Mouse (Mus musculus) left cerebral cortex, adult 11 months (tissue): ENCODE results near the gene Slc12a4.
A peak's percentile ranks its signal among the peaks of the same experiment; 100 is the strongest.
"Not testable (repeated sequence)": the region's sequence is repeated elsewhere in the genome, so short reads cannot be mapped to it uniquely, and the experiment has no call there.

Experiments used
- DNase-seq: peaks from one replicate; pipeline ENCODE4 v3.0.0; 2022; ENCODE audit warnings: low spot score

The Slc12a4 gene

GRCm38 (mm10) chr8:105965905-105966341 lies at the start of gene Slc12a4:
Slc12a4 (minus strand) TSS chr8:105966097.
- no peak for DNase-seq

GRCm38 (mm10) chr8:106012203-106012602 lies 46.3 kb upstream of the Slc12a4 start:
- not testable (repeated sequence) for DNase-seq

- no peak for DNase-seq
Measured at GRCm38 (mm10) chr8:106011643-106011986, 45.7 kb upstream of the Slc12a4 start, which contains the start of gene Ddx28. Ddx28 (minus strand) TSS chr8:106011882.

GRCm38 (mm10) chr8:106010748-106011642 lies 45.1 kb upstream of the Slc12a4 start:
- DNase-seq = peak; percentile 89

GRCm38 (mm10) chr8:106007891-106008290 lies 42.0 kb upstream of the Slc12a4 start:
- DNase-seq = not testable (repeated sequence)

GRCm38 (mm10) chr8:106007135-106007534 lies 41.2 kb upstream of the Slc12a4 start:
- DNase-seq = no peak

- DNase-seq = no peak
Measured at GRCm38 (mm10) chr8:106006413-106006812, 40.5 kb upstream of the Slc12a4 start.

DNA sequence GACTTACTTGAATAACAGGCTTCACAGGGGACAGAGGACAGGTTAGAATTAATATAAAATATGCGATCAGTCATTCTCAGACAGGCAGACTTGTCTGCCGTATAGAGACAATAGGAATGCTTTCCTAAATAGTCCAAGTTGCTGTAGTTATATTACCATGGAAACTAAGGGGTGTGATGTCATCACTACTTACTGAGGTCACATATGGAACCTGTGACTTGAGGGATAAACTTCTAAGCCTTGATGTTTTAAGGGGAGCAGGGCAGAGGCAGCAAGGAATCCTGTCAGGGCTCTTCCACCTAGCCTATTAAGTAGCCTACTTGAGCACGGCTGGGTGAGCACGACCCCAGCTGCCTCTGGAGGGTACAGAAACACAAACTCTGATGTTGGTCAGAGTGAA lies 40.0 kb upstream of the Slc12a4 start, which contains the start of gene Dpep2nb:
Dpep2nb (minus strand) TSS at position 101 of the 400 bp plus-strand sequence.
- no peak for DNase-seq

DNA sequence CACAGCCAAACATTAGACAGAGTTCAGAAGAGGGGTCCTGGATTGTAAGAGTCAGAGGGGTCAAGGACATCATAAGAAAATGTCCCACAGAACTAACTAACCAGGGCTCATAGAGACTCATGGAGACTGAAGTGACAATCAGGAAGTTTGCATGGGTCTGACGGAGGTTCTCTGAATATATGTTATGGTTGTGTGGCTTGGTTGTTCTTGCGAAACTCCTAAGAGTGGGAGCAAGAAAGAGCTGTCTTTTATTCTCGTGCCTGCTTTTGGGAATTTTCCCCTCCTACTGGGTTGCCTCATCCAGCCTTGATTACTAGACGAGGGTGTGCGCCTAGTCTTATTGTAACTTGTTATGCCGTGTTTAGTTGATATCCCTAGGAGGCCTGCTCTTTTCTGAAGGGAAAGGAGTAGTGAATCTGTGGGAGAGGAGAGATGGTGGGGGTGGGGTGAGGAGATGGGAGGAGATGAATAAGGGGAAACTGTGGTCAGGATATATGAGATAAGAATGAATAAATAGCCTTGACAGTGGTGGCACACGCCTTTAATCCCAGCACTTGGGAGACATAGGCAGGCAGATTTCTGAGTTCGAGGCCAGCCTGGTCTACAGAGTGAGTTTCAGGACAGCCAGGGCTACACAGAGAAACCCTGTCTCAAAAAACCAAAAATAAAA lies 38.8 kb upstream of the Slc12a4 start:
- DNase-seq = no peak

DNA sequence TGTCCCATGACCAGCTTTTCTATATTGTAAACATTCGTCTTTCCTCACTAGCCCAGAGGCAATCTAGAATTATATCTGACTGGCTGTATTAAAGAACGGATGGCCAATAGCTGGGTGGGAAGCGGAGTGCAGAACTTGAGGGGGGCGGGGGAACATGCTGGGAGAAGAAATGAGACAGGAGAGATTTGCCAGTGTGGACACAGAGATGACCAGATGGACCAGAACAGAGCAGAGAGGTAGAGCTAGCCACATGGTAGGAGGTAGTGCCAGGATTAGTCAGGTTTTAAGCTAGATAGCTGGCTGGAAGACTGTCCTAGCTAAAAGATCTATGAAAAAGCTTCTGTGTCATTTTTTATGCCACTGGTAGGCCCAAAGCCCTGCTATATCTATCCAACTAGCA lies 36.0 kb upstream of the Slc12a4 start:
- DNase-seq = no peak

GRCm38 (mm10) chr8:105998971-105999370 lies 33.1 kb upstream of the Slc12a4 start:
- no peak for DNase-seq

GRCm38 (mm10) chr8:105996359-105996758 lies 30.5 kb upstream of the Slc12a4 start:
- no peak for DNase-seq

GRCm38 (mm10) chr8:105993226-105993625 lies 27.3 kb upstream of the Slc12a4 start:
- no peak for DNase-seq

- no peak for DNase-seq
Measured at GRCm38 (mm10) chr8:105992499-105992898, 26.6 kb upstream of the Slc12a4 start.

GRCm38 (mm10) chr8:105991546-105991945 lies 25.6 kb upstream of the Slc12a4 start:
- DNase-seq = no peak

GRCm38 (mm10) chr8:105990856-105991387 lies 25.0 kb upstream of the Slc12a4 start, which contains the start of gene Dus2:
Dus2 (plus strand) TSS chr8:105991337.
- no peak for DNase-seq

DNA sequence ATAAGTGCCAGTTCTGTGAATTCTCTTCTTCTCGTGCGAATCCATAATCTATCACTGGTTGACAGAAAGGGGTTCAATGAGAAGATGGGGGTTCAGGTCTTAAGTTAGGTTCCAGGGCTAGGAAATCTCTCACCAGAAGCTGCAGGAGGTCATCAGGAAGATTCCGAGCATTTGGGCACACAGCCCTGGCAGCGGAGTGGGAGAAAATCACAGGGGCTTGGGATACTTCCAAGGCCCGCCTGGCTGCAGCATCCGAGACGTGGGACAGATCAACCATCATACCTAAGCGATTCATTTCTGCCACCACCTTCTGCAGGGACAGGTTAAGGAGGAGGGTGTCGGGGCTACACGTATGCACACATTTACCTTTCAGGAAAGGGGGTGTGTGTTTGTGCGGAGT lies 22.6 kb upstream of the Slc12a4 start:
- DNase-seq = no peak

DNA sequence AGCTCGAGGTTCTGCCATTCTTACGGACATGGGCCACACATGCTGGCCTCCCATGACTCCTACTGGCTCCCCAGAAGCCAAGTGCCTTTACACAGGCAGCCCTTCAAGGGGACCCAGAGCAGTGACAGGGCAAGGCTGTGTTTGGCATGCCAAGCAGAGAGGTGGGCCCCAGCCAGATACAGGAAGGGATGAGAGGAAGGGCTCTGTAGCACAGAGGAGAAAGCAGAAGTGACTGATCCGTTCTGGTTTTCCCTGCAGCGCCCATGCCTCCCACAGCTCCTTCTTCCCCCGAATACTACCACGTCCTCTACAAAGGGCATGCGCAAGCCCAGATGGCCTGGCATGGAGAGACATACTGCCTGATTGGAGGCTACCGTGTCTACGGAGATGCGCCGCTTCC lies 17.5 kb upstream of the Slc12a4 start:
- not testable (repeated sequence) for DNase-seq

DNA sequence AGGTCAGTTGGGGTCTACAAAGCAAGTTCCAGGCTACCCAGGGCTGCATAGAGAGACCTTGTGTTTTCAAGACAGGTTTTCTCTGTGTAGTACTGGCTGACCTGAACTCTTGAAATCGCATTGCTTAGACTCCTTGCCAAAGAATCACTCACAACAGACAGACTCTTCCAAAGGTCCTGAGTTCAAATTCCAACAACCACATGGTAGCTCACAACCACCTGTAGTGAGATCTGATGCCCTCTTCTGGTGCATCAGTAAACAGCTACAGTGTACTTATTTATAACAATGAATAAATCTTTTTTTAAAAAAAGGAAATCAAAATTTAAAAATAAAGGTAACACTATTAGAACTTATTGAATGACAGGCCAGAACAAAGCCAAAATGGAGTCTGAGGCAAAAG lies 15.2 kb upstream of the Slc12a4 start:
- no peak for DNase-seq

DNA sequence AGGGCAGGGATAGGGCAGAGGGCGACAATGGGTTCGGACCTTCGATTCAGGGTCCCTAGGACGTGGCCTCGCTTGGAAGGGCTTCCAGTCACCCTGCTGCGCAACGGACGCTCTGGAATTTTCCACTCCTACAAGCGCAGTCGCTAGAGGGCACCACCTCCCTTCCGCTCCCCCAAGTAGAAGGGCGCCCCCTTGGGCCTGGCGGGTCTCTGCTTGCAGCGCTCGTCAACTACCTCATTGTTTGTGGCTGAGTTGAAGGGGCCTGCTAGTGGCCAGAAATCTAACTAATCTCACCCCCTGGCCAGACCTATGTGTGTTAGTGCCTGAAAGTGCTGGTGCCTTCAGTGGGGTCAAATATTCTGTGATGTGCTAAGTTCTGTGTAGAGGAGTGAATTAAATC lies 13.4 kb upstream of the Slc12a4 start, which contains the start of gene Dpep3:
Dpep3 (minus strand) TSS at position 105 of the 400 bp plus-strand sequence.
- DNase-seq = no peak

GRCm38 (mm10) chr8:105975363-105975762 lies 9.5 kb upstream of the Slc12a4 start:
- no peak for DNase-seq

DNA sequence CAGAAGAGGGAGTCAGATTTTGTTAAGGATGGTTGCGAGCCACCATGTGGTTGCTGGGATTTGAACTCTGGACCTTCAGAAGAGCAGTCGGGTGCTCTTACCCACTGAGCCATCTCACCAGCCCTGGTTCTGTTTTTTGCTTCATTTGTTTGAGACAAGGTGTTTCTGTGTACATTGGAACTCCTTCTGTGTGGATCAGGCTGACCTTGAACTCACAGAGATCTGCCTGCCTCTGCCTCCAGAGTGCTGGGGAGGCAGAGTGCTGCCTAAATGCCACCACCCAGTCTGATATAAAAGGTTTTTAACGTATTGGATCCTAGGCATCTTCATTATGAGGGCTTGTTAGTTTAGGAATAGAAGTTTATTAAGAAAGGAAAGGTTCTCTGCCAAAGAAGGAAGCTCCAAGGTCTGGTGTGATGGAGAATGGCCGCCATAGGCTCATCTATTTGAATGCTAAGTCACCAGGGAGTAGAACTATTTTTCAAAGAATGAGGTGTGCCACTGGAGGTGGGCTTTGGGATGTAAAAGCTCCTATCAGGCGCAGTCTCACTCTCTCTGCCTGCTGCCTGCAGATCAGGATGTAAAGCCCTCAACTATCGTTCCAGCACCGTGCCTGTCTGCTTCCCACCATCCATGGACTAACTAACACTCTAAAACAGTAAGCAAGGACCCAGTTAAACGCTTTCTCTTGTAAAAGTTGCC lies 5.3 kb upstream of the Slc12a4 start:
- no peak for DNase-seq
